Mouse (Mus musculus): ENCODE results near the gene Mgea5.

Mgea5 gene

GRCm38 (mm10) chr19:45731658-45732057 lies 52.0 kb downstream of the Mgea5 start:
- no peak for DNase-seq (ENCODE audit: low spot score)

GRCm38 (mm10) chr19:45730042-45730441 lies 53.6 kb downstream of the Mgea5 start:
- no peak for DNase-seq (ENCODE audit: low spot score)

- DNase-seq (ENCODE audit: low spot score): no peak
These were observed 56.4 kb downstream of the Mgea5 start for GRCm38 (mm10) chr19:45727231-45727630.

GRCm38 (mm10) chr19:45725677-45726277 lies 57.9 kb downstream of the Mgea5 start:
- DNase-seq (ENCODE audit: low spot score): no peak

- no peak for DNase-seq (ENCODE audit: low spot score)
These were observed 61.4 kb downstream of the Mgea5 start for GRCm38 (mm10) chr19:45722188-45722587.

GRCm38 (mm10) chr19:45718286-45718685 lies 65.4 kb downstream of the Mgea5 start:
- DNase-seq (ENCODE audit: low spot score): no peak

- DNase-seq (ENCODE audit: low spot score): no peak
These were observed 66.0 kb downstream of the Mgea5 start for GRCm38 (mm10) chr19:45717493-45718220.

- no peak for DNase-seq (ENCODE audit: low spot score)
These were observed 74.9 kb downstream of the Mgea5 start for GRCm38 (mm10) chr19:45708704-45709103.

Measured in urinary bladder, postnatal 14 days (tissue).